Mouse (Mus musculus): ENCODE data around the gene Dhx9. TPM values are rescaled to one million over a fixed set of nuclear protein-coding genes. Genes with fewer than 3 reads are reported as not detected.
"Not testable (repeated sequence)": the region's sequence is repeated elsewhere in the genome, so short reads cannot be mapped to it uniquely, and the experiment has no call there.

The Dhx9 gene
- polyA plus RNA-seq, 1 experiment, result 3.3 TPM

GRCm38 (mm10) chr1:153424271-153424670 is 63.2 kb downstream of the Dhx9 start:
- H3K4me3 ChIP-seq (ENCODE audit: low read depth, low read length), result no peak overlapping the region; the same call in 1 of the 2 replicates
- no peak overlapping the region for H3K27ac ChIP-seq (ENCODE audit: insufficient read depth, low read depth, low read length)
- WGBS, result 13% methylated on average over 12 of the region's 12 CpGs
- H3K36me3 ChIP-seq (ENCODE audit: control insufficient read depth, insufficient read depth, low read length), result no peaks in the 10 kb centered on the region
- peaks cover 13% of the 10 kb centered on the region for H3K4me1 ChIP-seq (ENCODE audit: control insufficient read depth, insufficient read depth, insufficient read length, low read length)
- no peak for TF ChIP-seq POLR2A (IDR thresholded peaks at IDR 0.05; ENCODE audit: low read depth, low read length)
- TF ChIP-seq CTCF (IDR thresholded peaks at IDR 0.05; ENCODE audit: extremely low read depth, insufficient read length, insufficient replicate concordance, low read depth, low read length), result no peak
- no peaks in the 10 kb centered on the region; the same call in 1 of the 2 replicates for H3K27me3 ChIP-seq (ENCODE audit: control insufficient read depth, insufficient read depth, low read length)

DNA sequence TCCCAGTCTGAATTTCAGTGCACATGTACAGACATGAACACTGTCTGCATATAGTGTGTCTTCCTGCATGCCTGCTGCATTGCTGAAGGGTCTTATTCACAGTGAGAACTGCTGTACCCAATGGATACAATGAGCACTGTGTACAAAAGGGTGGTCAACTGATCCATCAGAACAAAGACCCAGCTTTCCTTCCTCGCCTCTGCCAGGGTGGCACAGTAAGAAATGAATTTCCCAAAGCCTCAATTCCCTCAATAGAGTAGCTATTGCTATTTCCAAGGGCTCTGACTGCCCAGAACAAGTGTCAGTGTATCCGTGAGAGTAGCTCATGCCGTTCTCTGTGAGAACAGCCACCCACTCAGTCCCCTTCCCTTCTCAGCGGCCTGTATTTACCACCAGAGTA is 69.7 kb downstream of the Dhx9 start:
- H3K27ac ChIP-seq (ENCODE audit: insufficient read depth, low read depth, low read length); H3K36me3 ChIP-seq (ENCODE audit: control insufficient read depth, insufficient read depth, low read length); H3K4me3 ChIP-seq (ENCODE audit: low read depth, low read length); H3K4me1 ChIP-seq (ENCODE audit: control insufficient read depth, insufficient read depth, insufficient read length, low read length); H3K27me3 ChIP-seq (ENCODE audit: control insufficient read depth, insufficient read depth, low read length): not testable (repeated sequence)
- WGBS, result 87% methylated on average over 4 of the region's 4 CpGs

DNA sequence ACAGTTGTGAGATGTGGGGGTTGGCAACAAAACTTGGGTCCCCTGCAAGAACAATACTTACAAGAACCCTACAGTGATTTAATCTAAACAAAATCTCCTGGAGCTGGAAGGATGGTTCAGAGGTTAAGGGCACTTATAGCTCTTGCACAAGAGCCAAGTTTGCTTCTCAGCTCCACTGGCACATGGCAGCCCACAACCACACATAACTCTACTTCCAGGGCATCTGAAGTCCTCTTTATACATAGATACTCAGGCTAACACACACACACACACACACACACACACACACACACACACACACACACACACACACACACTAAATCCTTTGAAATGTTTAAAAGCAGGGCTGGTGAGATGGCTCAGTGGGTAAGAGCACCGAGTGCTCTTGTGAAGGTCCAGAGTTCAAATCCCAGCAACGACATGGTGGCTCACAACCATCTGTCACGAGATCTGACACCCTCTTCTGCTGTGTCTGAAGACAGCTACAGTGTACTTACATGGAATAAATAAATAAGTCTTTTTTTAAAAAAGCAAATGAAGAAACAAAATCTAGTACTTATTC is 71.1 kb downstream of the Dhx9 start:
- H3K36me3 ChIP-seq (ENCODE audit: control insufficient read depth, insufficient read depth, low read length); H3K27ac ChIP-seq (ENCODE audit: insufficient read depth, low read depth, low read length); H3K4me1 ChIP-seq (ENCODE audit: control insufficient read depth, insufficient read depth, insufficient read length, low read length); H3K4me3 ChIP-seq (ENCODE audit: low read depth, low read length); H3K27me3 ChIP-seq (ENCODE audit: control insufficient read depth, insufficient read depth, low read length): not testable (repeated sequence)
- WGBS, result 69% methylated on average over 3 of the region's 3 CpGs

DNA sequence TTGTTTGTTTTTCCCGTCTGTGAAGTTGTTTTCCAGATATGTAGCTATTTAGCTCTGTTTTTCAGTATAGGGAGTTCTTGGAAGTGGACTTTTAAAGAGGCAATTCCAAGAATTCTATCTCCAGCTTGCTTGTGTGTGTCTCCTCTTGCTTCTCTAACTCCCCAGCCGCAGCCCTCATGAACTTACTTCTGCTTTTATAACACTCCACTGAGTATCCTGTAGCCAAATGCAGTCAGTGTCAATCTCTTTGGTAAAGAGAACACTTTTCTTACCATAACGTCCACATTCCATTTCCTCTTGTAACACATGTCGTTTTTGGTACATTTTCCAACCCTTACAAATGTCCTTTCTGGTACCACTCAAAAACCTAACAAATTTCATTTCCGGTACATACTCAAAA is 71.7 kb downstream of the Dhx9 start:
- H3K27ac ChIP-seq (ENCODE audit: insufficient read depth, low read depth, low read length); H3K36me3 ChIP-seq (ENCODE audit: control insufficient read depth, insufficient read depth, low read length); H3K27me3 ChIP-seq (ENCODE audit: control insufficient read depth, insufficient read depth, low read length); H3K4me3 ChIP-seq (ENCODE audit: low read depth, low read length); H3K4me1 ChIP-seq (ENCODE audit: control insufficient read depth, insufficient read depth, insufficient read length, low read length): not testable (repeated sequence)
- WGBS, result 50% methylated on average over 3 of the region's 5 CpGs

DNA sequence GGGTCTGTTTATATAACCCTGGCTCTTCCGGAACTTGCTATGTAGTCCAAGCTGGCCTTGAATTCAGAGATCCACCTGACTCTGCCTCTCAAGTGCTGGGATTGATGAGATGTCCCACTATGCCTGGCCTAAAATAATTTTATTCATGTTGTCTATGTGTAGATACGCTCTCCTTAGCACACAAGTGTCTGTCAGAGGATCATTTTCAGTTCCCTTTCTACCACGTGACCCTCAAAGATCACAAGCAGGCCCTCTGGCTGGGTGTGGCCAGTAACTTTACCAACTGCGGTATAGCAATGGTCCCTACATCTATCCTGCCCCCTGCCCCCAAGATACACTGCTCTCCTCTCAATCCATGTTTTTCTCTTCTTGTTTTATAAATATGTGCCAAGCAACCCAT is 72.5 kb downstream of the Dhx9 start:
- Histone ChIP-seq H3K4me1 (ENCODE audit: control insufficient read depth, insufficient read depth, insufficient read length, low read length) (no peaks in the 10 kb centered on the region), H3K27me3 (ENCODE audit: control insufficient read depth, insufficient read depth, low read length) (no peaks in the 10 kb centered on the region), H3K4me3 (ENCODE audit: low read depth, low read length) (no peak overlapping the region), H3K27ac (ENCODE audit: insufficient read depth, low read depth, low read length) (peak overlapping the region; percentile 63), H3K36me3 (ENCODE audit: control insufficient read depth, insufficient read depth, low read length) (no peaks in the 10 kb centered on the region)
- 74% methylated on average over 4 of the region's 4 CpGs for WGBS
- no peak for TF ChIP-seq CTCF (IDR thresholded peaks at IDR 0.05; ENCODE audit: extremely low read depth, insufficient read length, insufficient replicate concordance, low read depth, low read length)
- TF ChIP-seq POLR2A (IDR thresholded peaks at IDR 0.05; ENCODE audit: low read depth, low read length), result no peak

DNA sequence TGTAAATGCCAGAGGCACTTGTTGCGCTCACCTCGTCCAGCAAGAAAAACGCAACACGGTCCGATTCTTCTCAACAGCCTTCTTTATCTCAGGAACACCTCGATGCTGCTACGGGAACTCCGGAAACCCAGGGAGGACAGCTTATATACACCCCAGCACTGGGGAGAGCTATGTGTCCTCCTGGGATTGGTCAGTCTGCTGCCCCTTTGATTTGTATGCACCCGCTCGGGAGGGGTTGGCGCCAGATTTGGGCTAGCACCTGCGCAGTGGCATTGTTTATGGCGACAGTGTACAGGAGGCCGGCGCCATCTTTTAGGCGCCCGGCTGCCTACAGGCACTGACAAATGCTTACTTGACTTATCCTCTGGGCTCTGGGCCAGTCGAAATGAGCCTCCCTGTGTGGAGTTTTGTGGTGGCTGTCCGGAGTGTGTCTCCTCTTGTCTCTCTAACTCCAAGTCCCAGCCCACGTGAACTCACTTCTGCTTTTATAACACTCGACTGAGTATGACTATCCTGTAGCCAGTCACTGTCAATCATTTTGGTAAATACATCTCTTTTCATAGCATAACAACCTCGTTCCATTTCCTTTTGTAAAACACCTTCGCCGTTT is 73.2 kb downstream of the Dhx9 start:
- peak overlapping the region; percentile 53 for H3K4me3 ChIP-seq (ENCODE audit: low read depth, low read length)
- not testable (repeated sequence) for H3K36me3 ChIP-seq (ENCODE audit: control insufficient read depth, insufficient read depth, low read length); H3K4me1 ChIP-seq (ENCODE audit: control insufficient read depth, insufficient read depth, insufficient read length, low read length); H3K27ac ChIP-seq (ENCODE audit: insufficient read depth, low read depth, low read length); H3K27me3 ChIP-seq (ENCODE audit: control insufficient read depth, insufficient read depth, low read length)
- WGBS, result 84% methylated on average over 24 of the region's 24 CpGs
- peak; percentile 13; the same call in 1 of the 2 replicates for TF ChIP-seq POLR2A (IDR thresholded peaks at IDR 0.05; ENCODE audit: low read depth, low read length)

DNA sequence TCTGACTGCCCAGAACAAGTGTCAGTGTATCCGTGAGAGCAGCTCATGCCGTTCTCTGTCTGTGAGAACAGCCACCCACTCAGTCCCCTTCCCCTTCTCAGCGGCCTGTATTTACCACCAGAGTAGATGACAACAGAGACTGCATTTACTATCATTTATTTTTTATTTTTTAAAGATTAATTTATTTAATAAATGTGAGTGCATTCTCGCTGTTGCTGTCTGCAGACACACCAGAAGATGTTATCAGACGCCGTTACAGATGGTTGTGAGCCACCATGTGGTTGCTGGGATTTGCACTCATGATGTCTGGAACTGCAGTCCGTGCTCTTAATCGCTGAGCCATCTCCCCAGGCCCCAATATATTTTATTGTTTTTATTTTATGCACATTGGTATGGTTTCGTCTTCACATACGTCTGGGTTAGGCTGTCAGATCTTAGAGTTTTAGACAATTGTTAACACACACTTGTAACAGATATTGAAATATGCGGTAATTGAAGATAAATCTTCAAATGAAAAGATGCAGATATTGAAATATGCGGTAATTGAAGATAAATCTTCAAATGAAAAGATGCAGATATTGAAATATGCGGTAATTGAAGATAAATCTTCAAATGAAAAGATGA is 74.0 kb downstream of the Dhx9 start:
- not testable (repeated sequence) for H3K27ac ChIP-seq (ENCODE audit: insufficient read depth, low read depth, low read length); H3K4me1 ChIP-seq (ENCODE audit: control insufficient read depth, insufficient read depth, insufficient read length, low read length); H3K27me3 ChIP-seq (ENCODE audit: control insufficient read depth, insufficient read depth, low read length); H3K36me3 ChIP-seq (ENCODE audit: control insufficient read depth, insufficient read depth, low read length)
- H3K4me3 ChIP-seq (ENCODE audit: low read depth, low read length), result peak overlapping the region; percentile 28; the same call in 1 of the 2 replicates
- WGBS, result 77% methylated on average over 13 of the region's 13 CpGs

DNA sequence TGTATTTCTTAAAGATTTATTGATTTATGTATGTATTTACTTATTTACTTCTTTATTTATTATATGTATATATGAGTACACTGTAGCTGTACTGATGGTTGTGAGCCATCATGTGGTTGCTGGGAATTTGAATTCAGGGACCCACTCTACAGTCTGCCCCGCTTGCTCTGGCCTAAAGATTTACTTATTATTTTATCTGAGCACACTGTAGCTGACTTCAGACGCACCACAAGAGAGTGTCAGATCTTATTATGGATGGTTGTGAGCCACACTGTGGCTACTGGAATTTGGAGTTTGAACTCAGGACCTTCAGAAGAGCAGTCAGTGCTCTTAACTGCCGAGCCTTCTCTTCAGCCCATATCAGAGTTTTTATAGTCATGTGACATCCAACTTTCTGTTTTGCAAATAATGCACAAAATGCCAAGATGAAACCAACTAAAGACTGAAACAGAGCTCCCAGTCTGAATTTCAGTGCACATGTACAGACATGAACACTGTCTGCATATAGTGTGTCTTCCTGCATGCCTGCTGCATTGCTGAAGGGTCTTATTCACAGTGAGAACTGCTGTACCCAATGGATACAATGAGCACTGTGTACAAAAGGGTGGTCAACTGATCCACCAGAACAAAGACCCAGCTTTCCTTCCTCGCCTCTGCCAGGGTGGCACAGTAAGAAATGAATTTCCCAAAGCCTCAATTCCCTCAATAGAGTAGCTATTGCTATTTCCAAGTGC is 74.6 kb downstream of the Dhx9 start:
- H3K4me1 ChIP-seq (ENCODE audit: control insufficient read depth, insufficient read depth, insufficient read length, low read length); H3K27me3 ChIP-seq (ENCODE audit: control insufficient read depth, insufficient read depth, low read length); H3K27ac ChIP-seq (ENCODE audit: insufficient read depth, low read depth, low read length); H3K4me3 ChIP-seq (ENCODE audit: low read depth, low read length); H3K36me3 ChIP-seq (ENCODE audit: control insufficient read depth, insufficient read depth, low read length): not testable (repeated sequence)
- WGBS, result 68% methylated on average over 3 of the region's 4 CpGs

Measured in small intestine, adult 2 months (tissue).